Mouse (Mus musculus) ES-E14 (cell line): ENCODE results near the gene Flrt3. TPM values are rescaled to one million over a fixed set of nuclear protein-coding genes. Genes with fewer than 3 reads are reported as not detected.

ENCODE experiments used
- DNase-seq: peaks from one replicate; pipeline ENCODE4 v3.0.0-alpha.2; 2013; ENCODE audit warnings: low read depth, low spot score
- H3K27ac ChIP-seq: 2 replicates; pipeline ENCODE4 v1.5.1; 2012; ENCODE audit warnings: low read depth, mild to moderate bottlenecking, low read length, moderate library complexity, mixed read lengths; ENCODE audit not compliant: poor library complexity, insufficient read depth, severe bottlenecking
- H3K36me3 ChIP-seq: 2 replicates; pipeline ENCODE4 v1.6.1; 2012; ENCODE audit warnings: mild to moderate bottlenecking, low read length, moderate library complexity, mixed read lengths; ENCODE audit not compliant: control insufficient read depth, poor library complexity, insufficient read depth, severe bottlenecking
- H3K4me1 ChIP-seq, 2 experiments: fragments of 150-350 bp in 1 of 2; sonication (generic) in 1 of 2; 2 replicates each; pipeline ENCODE4 v1.6.1; 2012; ENCODE audit warnings: low read length in 2 of 2, mild to moderate bottlenecking in 1 of 2, mixed read lengths in 1 of 2; ENCODE audit not compliant: control insufficient read depth in 2 of 2, insufficient read depth in 2 of 2, poor library complexity in 1 of 2
- H3K4me3 ChIP-seq, 2 experiments: fragments of 150-350 bp in 1 of 2; sonication (generic) in 1 of 2; 2 replicates each; pipeline ENCODE4 v1.5.1; 2012; ENCODE audit warnings: low read length in 2 of 2, low read depth in 1 of 2, mild to moderate bottlenecking in 1 of 2, mixed read lengths in 1 of 2; ENCODE audit not compliant: insufficient read depth in 1 of 2, poor library complexity in 1 of 2, severe bottlenecking in 1 of 2
- H3K9ac ChIP-seq: 2 replicates; pipeline ENCODE4 v1.6.1; 2012; ENCODE audit warnings: low read depth, mild to moderate bottlenecking, low read length, mixed read lengths; ENCODE audit not compliant: poor library complexity, insufficient read depth, severe bottlenecking
- H3K9me3 ChIP-seq: fragments of 150-350 bp; sonication (generic); 2 replicates; pipeline ENCODE4 v1.6.1; 2012; ENCODE audit warnings: low read depth, mild to moderate bottlenecking, low read length; ENCODE audit not compliant: control insufficient read depth, insufficient read depth
- CHD2 ChIP-seq: IDR thresholded peaks from 2 replicates; pipeline ENCODE4 v1.6.1; 2014; ENCODE audit warnings: mild to moderate bottlenecking, low read depth, low read length, inconsistent platforms
- HCFC1 ChIP-seq: IDR thresholded peaks from 2 replicates; pipeline ENCODE4 v1.6.1; 2012; ENCODE audit warnings: low read length, inconsistent platforms, borderline replicate concordance; ENCODE audit not compliant: insufficient read depth
- MAFK ChIP-seq: IDR thresholded peaks from 2 replicates; pipeline ENCODE4 v1.6.1; 2014; ENCODE audit warnings: mild to moderate bottlenecking, low read depth, low read length, inconsistent platforms; ENCODE audit not compliant: insufficient read depth
- ZC3H11A ChIP-seq: IDR thresholded peaks from 2 replicates; pipeline ENCODE4 v1.6.1; 2012; ENCODE audit warnings: low read depth, mild to moderate bottlenecking, inconsistent platforms, low read length, borderline replicate concordance
- ZNF384 ChIP-seq: IDR thresholded peaks from 2 replicates; pipeline ENCODE4 v1.6.1; 2012; ENCODE audit warnings: low read depth, low read length, inconsistent platforms
- in situ Hi-C, 2 experiments: fragments of 600-800 bp; cut with MboI; formaldehyde crosslinking; loops; one replicate each; pipeline ENCODE4 v1.15.1; 2025; ENCODE audit warnings: low sequenced_read_pairs in 2 of 2, inconsistent platforms in 1 of 2; ENCODE audit not compliant: unreplicated experiment in 2 of 2
- total RNA-seq: library from RNA; depleted of rRNA; stranded (reverse); fragments of 300-350 nt; gene quantifications from 2 replicates; pipeline ENCODE4 v1.2.3, GENCODE M21; 2012

Flrt3 gene
- total RNA-seq, 1 experiment: 7.6 TPM

DNA sequence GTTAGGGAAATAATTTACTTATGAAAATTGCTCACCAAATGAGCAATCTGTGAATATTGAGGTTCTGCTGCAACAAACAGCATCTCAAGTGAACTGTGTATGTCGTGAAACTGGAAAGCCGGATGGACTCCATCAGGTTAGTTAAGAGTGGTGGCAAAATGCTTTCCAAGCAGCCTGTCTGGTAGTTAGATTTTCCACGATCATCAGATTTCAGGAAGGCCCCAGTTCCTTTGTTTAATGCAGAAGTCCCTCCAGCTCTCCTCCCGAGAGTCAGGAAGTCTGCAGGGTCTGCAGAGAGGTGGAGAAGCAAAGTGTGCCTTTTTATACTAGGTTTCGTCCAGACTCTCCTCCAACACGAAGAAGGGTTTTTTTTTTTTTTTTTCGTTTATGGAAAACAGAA, 4.4 kb downstream of the Flrt3 start:
- H3K9ac ChIP-seq: no peak overlapping the region
- TF ChIP-seq MAFK (no peak), ZNF384 (no peak), CHD2 (no peak), ZC3H11A (no peak), HCFC1 (no peak)
- in situ Hi-C loops: no loop called here
- H3K27ac ChIP-seq: no peak overlapping the region
- peaks cover 0 to 2% of the 10 kb centered on the region in 2 experiments; a peak in 1 of 4 replicates for H3K4me1 ChIP-seq
- H3K36me3 ChIP-seq: no peaks in the 10 kb centered on the region
- DNase-seq: no peak
- no peaks in the 10 kb centered on the region for H3K9me3 ChIP-seq
- H3K4me3 ChIP-seq: no peak overlapping the region

GRCm38 (mm10) chr2:140664381-140664780, 6.9 kb downstream of the Flrt3 start:
- no peaks in the 10 kb centered on the region for H3K9me3 ChIP-seq
- no peak overlapping the region for H3K9ac ChIP-seq
- TF ChIP-seq ZNF384 (no peak), CHD2 (no peak), HCFC1 (no peak), ZC3H11A (no peak), MAFK (no peak)
- in situ Hi-C loops: no loop called here
- DNase-seq: no peak
- H3K27ac ChIP-seq: no peak overlapping the region
- no peaks in the 10 kb centered on the region for H3K36me3 ChIP-seq
- H3K4me1 ChIP-seq: peaks cover 0 to 2% of the 10 kb centered on the region in 2 experiments; a peak in 1 of 4 replicates
- no peak overlapping the region for H3K4me3 ChIP-seq

- no peak for TF ChIP-seq CHD2
- no peak for TF ChIP-seq ZC3H11A
- Histone ChIP-seq H3K4me3 (no peak overlapping the region), H3K9me3 (no peaks in the 10 kb centered on the region), H3K9ac (no peak overlapping the region), H3K4me1 (peaks cover 0 to 1% of the 10 kb centered on the region in 2 experiments; a peak in 1 of 4 replicates), H3K27ac (no peak overlapping the region), H3K36me3 (no peaks in the 10 kb centered on the region)
- no peak for DNase-seq
- in situ Hi-C loops: no loop called here
Measured at GRCm38 (mm10) chr2:140662673-140663072, 8.6 kb downstream of the Flrt3 start.

- TF ChIP-seq MAFK (no peak), ZC3H11A (no peak), HCFC1 (no peak), ZNF384 (no peak), CHD2 (no peak)
- no peak for DNase-seq
- Histone ChIP-seq H3K9ac (no peak overlapping the region), H3K4me3 (no peak overlapping the region), H3K9me3 (no peaks in the 10 kb centered on the region), H3K4me1 (no peaks in the 10 kb centered on the region), H3K27ac (no peak overlapping the region), H3K36me3 (no peaks in the 10 kb centered on the region)
- in situ Hi-C loops: no loop called here
Measured at GRCm38 (mm10) chr2:140653978-140654377, 17.3 kb downstream of the Flrt3 start.

DNA sequence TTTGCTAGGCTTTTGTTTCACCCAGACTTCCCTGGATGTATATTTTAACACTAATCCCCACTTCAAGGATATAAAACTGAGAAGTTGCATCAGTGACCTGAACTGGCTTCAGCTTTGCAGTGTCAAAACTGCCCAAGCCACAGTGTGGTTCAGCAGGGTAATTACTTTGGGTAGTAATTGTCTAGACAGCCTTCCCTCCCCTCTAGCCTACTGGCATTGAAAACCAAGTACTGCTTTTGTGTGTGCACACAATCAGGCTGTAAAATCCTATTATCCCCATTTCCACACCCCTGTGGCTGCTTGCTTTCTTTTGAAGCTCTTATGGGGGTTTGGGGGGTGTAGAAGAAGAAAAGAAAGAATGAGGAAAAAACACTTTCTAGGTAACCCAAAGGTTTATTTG, 17.8 kb downstream of the Flrt3 start:
- DNase-seq: no peak
- Histone ChIP-seq H3K4me3 (no peak overlapping the region), H3K27ac (no peak overlapping the region), H3K4me1 (no peaks in the 10 kb centered on the region), H3K9ac (no peak overlapping the region), H3K9me3 (no peaks in the 10 kb centered on the region), H3K36me3 (no peaks in the 10 kb centered on the region)
- no peak for TF ChIP-seq HCFC1
- TF ChIP-seq ZC3H11A: no peak
- in situ Hi-C loops: no loop called here
